Mouse (Mus musculus) spleen, postnatal 4 days (tissue): Measurements from ENCODE around the gene Cdca7l.

Experiments
- DNase-seq, 2 experiments: peaks; one replicate each; pipeline ENCODE4 v3.0.0; 2022; ENCODE audit warnings: low spot score in 2 of 2

Gene Cdca7l

DNA sequence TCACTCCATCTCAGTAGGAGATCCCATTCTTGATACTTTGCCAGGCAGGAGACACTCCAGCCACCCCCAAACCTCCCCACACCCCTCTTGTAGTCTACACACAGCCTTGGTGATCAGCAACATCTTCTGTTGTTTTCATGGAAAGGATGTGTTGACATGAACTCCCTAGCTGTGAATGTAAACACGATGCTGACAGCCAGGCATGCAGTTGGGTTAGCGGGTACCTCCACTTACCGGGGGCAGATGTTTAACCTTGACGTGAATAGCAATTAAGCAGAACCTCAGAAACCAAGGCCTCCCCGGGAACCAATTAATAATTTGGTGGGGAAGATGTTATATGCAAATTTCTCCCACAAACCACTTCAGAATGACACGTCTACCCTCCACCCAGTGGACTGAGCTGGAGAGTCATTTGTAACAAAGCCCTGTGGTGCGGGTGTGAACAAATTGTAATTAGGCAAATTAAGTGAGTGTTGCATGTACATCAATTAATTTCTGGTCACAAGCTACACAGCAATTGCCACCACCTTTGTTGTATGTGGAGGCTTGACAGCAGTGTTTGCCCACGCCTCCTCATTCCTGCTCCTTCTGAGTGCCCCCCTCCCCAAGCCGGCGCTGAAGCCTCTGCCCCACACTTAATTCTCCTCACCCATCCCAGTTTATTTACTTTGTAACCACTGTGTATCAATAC, 5.4 kb downstream of the Cdca7l start:
- no peak for DNase-seq

GRCm38 (mm10) chr12:117810074-117810473, 6.0 kb downstream of the Cdca7l start:
- no peak for DNase-seq

- DNase-seq, result no peak
Observed at GRCm38 (mm10) chr12:117820138-117820858, 16.2 kb downstream of the Cdca7l start.

GRCm38 (mm10) chr12:117820859-117821221, 16.8 kb downstream of the Cdca7l start:
- no peak for DNase-seq

GRCm38 (mm10) chr12:117821394-117821793, 17.3 kb downstream of the Cdca7l start:
- no peak for DNase-seq

GRCm38 (mm10) chr12:117828350-117828749, 24.3 kb downstream of the Cdca7l start:
- no peak for DNase-seq

GRCm38 (mm10) chr12:117831351-117831961, 27.4 kb downstream of the Cdca7l start:
- DNase-seq, result no peak

DNA sequence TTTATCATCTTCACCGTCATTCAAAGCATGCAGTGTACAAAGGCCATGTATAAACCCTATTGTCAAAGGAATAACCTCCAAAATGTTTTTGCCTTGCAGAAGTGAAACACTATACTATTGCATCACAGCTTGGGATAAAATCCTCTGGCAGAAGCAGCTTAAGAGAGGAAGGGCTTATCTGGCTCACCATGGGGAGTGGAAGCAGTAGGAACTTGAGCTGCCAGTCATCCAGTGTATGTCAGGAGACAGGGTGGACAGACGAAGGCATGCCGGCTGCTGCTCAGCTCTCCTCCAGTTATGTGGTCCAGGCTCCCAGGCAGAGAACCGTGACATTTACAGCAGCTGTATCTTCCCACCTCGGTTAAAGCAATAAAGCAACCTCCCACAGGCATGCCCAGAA, 28.1 kb downstream of the Cdca7l start:
- DNase-seq, result no peak

DNA sequence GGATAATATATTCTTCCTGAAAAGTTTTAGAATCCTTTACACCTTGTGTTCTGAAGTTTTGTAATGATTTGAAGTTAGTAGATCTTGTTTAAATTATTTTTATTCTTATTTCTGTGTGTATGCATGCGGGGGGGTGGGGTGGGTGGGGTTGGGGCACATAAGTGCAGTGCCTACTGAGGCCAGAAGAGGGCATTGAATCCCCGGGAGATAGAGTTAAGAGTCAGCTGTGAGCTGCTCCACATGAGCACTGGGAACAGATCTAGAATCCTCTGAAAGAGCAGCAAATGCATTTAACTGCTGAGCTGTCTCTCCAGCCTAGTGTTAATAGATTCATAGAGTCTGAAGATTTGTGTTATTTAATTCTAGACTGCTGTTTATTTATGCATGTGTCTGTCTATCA, 30.6 kb downstream of the Cdca7l start:
- DNase-seq, result no peak

- DNase-seq, result no peak
Observed at GRCm38 (mm10) chr12:117835371-117835770, 31.3 kb downstream of the Cdca7l start.

GRCm38 (mm10) chr12:117837376-117837775, 33.3 kb downstream of the Cdca7l start:
- DNase-seq, result no peak

GRCm38 (mm10) chr12:117840705-117841104, 36.6 kb downstream of the Cdca7l start:
- no peak for DNase-seq

GRCm38 (mm10) chr12:117842676-117843075, 38.6 kb downstream of the Cdca7l start:
- DNase-seq, result no peak

GRCm38 (mm10) chr12:117843302-117844074, 39.4 kb downstream of the Cdca7l start:
- peak; percentile 61 to 83 for DNase-seq

DNA sequence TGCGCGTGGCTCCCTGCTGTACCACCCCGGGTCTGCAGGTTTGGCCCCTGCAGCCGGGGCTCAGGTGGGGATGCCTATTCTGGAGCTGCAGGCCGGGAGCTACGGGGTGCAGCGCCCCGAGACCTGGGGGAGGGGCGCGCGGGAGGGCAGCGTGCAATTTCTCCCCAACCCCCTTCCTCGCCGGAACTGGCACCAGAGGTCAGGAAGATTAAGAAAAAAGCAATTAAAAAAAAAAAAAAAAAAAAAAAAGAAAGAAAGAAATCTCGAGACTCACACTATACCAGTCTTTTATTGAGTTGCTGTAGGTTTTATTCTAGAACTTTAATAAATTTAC, 40.0 kb downstream of the Cdca7l start:
- no peak for DNase-seq

GRCm38 (mm10) chr12:117844917-117845316, 40.8 kb downstream of the Cdca7l start:
- no peak for DNase-seq

DNA sequence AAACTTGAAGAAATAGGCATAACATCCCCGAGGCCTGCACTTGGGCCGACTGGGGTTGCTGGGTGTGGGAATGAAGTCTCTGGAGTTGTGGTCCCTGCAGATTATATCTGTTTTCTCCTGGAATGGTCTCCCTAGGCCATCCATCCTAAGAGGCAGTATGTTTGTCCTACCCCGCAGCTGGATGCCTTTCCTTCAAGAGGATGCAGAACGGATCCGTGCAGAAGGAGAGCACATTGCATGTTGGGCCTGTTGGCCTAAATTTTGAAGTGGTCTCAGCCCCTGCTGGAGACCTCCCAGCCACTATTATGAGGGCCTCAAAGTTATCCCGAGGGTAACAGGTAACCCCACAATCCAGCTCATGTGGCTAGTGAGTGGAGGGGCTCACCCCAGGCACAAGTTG, 44.5 kb downstream of the Cdca7l start:
- no peak for DNase-seq

- DNase-seq, result no peak
Observed at GRCm38 (mm10) chr12:117850472-117850871, 46.4 kb downstream of the Cdca7l start.

DNA sequence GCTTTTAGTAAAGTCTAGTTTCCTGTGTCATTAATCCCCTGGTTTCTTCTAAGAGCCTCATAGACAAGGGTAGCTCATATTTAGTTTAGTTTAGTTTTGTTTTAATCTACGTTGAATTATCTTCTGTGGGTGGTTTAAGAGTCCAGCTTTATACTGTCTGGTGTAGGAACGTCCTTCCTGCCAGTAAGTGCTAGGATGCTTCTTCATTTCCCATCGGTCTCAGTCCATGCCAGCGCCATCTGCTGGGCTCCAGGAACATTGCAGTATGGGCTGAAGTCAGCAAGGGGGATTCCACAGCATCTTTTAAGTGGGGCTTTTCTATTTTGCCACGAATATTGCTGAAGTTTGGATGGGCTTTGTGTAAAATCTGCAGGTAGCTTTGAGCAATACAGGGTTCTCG, 49.2 kb downstream of the Cdca7l start:
- peak; percentile 25 to 75 for DNase-seq

- no peak for DNase-seq
Observed at GRCm38 (mm10) chr12:117857023-117857422, 52.9 kb downstream of the Cdca7l start.

DNA sequence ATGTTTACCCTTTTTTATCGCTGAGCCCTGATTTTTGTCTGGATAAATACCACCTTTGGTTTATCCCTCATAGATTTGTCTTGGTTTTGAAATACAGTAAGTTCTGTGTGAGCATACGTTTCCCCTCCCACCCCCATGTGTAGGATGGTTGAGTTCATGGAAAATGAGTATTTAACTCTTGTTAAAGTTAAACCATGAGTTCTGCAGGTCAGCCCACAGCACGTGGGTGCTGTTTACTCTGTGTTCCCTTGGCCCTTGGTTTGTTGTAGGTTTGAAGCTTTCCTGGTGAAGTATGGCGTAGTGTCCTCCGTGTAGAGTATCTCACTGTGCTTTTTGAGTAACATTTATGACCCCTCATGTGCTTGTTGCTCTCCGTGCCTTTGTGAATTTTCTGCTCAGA, 53.8 kb downstream of the Cdca7l start:
- no peak for DNase-seq

- no peak for DNase-seq
Observed at GRCm38 (mm10) chr12:117860840-117861239, 56.8 kb downstream of the Cdca7l start.
